Mouse (Mus musculus): Measurements from ENCODE around the gene Krt32. TPM values are rescaled to one million over a fixed set of nuclear protein-coding genes. Genes with fewer than 3 reads are reported as not detected.

The Krt32 gene
- polyA plus RNA-seq, 1 experiment from 2014 or later = not detected

DNA sequence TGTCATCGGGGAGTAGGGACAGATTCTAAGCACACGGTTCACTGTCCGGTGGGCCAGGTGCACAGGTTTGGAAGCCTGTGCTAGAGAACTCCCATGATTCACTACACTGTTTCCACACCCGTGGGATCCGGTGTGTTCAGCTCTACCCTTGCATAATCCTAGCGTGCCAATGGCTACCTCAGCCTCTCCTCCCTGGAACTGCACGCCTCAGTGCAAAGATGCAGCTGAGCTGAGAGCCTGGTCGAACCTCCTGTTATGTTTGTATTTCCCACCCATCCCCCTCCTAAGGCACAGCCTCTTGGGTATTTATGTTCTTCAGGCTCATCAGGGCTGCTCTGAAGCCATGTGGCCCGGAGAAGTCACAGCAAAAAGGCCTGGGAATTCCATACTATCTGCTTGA, 9.8 kb upstream of the Krt32 start:
- no peak overlapping the region for H3K4me3 ChIP-seq
- H3K27ac ChIP-seq (replicated peaks) = no peak overlapping the region
- H3K9ac ChIP-seq = no peak overlapping the region
- H3K36me3 ChIP-seq = no peaks in the 10 kb centered on the region
- no peak for ATAC-seq (ENCODE audit: low FRiP score, low read depth)
- H3K4me2 ChIP-seq = no peak overlapping the region
- no peaks in the 10 kb centered on the region for H3K4me1 ChIP-seq (replicated peaks)
- 78% methylated on average over 9 of the region's 9 CpGs for WGBS
- H3K9me3 ChIP-seq = no peaks in the 10 kb centered on the region
- H3K27me3 ChIP-seq = no peaks in the 10 kb centered on the region

DNA sequence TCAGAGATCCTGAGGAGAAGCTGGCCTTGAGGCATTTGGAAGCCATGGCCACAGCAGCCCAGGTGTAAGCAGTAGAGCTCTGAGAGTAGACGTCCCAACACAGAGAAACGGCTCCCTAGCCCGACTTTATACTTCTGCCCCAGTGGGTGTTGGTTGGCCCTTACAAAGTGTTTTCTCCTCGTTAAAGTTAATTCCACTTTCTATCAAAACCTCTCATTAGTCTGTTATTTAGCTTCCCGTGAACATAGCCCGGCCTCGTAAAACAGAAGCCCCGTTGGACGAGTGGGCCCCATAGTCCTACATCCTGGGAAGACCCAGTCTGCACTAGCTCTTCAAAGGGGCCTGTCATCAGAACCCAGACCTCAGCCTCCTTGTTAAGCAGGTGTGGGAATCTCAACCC, 8.1 kb upstream of the Krt32 start, which contains the start of gene Krt35:
Gene Krt35 (minus strand): TSS at position 101 of the 400 bp plus-strand sequence.
- H3K4me3 ChIP-seq = no peak within 1 kb of the TSS
- H3K4me1 ChIP-seq (replicated peaks) = no peaks in the 10 kb centered on the region
- no peak within 1 kb of the TSS for H3K4me2 ChIP-seq
- ATAC-seq (ENCODE audit: low FRiP score, low read depth) = no peak
- H3K9ac ChIP-seq = no peak within 1 kb of the TSS
- no peaks in the 10 kb centered on the region for H3K9me3 ChIP-seq
- whole genome bisulfite sequencing = 93% methylated on average over 9 of the region's 9 CpGs
- no peaks in the 10 kb centered on the region for H3K27me3 ChIP-seq
- no peaks in the 10 kb centered on the region for H3K36me3 ChIP-seq
- H3K27ac ChIP-seq (replicated peaks) = no peak within 1 kb of the TSS

- no peak overlapping the region for H3K4me3 ChIP-seq
- H3K4me2 ChIP-seq = no peak overlapping the region
- no peak overlapping the region for H3K27ac ChIP-seq (replicated peaks)
- WGBS = 75% methylated on average over 7 of the region's 7 CpGs
- no peak for ATAC-seq (ENCODE audit: low FRiP score, low read depth)
- H3K9ac ChIP-seq = no peak overlapping the region
- H3K4me1 ChIP-seq (replicated peaks) = no peaks in the 10 kb centered on the region
- H3K36me3 ChIP-seq = no peaks in the 10 kb centered on the region
- H3K9me3 ChIP-seq = no peaks in the 10 kb centered on the region
- H3K27me3 ChIP-seq = no peaks in the 10 kb centered on the region
Observed at GRCm38 (mm10) chr11:100088378-100089025, 476 bp upstream of the Krt32 start.

DNA sequence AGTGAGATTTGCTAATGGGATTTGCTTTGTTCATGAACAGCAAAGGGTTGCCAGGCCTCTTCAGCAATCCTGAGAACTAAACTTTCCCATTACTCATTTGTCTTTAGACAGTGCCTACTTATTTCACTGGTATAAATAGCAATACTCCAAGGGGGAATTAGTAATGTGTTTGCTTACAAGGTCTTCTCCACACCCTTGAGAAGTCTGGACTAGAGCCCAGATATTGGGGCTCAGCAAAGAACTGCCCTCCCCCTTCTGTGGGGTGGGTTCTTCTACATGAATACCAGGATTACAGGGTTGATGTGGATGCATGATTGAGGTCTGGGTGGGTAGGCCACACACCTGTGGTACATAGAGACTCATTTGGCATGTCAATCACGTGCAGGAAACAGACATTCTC, 14.2 kb downstream of the Krt32 start:
- 69% methylated on average over 1 of the region's 1 CpGs for WGBS
- Histone ChIP-seq H3K4me2 (no peak overlapping the region), H3K9ac (no peak overlapping the region), H3K9me3 (no peaks in the 10 kb centered on the region), H3K36me3 (no peaks in the 10 kb centered on the region), H3K27ac (replicated peaks) (no peak overlapping the region), H3K27me3 (no peaks in the 10 kb centered on the region), H3K4me3 (no peak overlapping the region), H3K4me1 (replicated peaks) (no peaks in the 10 kb centered on the region)
- ATAC-seq (ENCODE audit: low FRiP score, low read depth) = no peak

GRCm38 (mm10) chr11:100067293-100068036, 20.6 kb downstream of the Krt32 start:
- no peak overlapping the region for H3K4me3 ChIP-seq
- no peak for ATAC-seq (ENCODE audit: low FRiP score, low read depth)
- no peaks in the 10 kb centered on the region for H3K27me3 ChIP-seq
- H3K9ac ChIP-seq = no peak overlapping the region
- 80% methylated on average over 17 of the region's 17 CpGs for WGBS
- H3K36me3 ChIP-seq = no peaks in the 10 kb centered on the region
- H3K27ac ChIP-seq (replicated peaks) = no peak overlapping the region
- H3K4me2 ChIP-seq = no peak overlapping the region
- no peaks in the 10 kb centered on the region for H3K4me1 ChIP-seq (replicated peaks)
- H3K9me3 ChIP-seq = no peaks in the 10 kb centered on the region

- 50% methylated on average over 12 of the region's 12 CpGs for WGBS
- H3K4me1 ChIP-seq (replicated peaks) = no peaks in the 10 kb centered on the region
- H3K9me3 ChIP-seq = no peaks in the 10 kb centered on the region
- no peak overlapping the region for H3K4me2 ChIP-seq
- no peak for ATAC-seq (ENCODE audit: low FRiP score, low read depth)
- H3K27me3 ChIP-seq = no peaks in the 10 kb centered on the region
- no peak overlapping the region for H3K27ac ChIP-seq (replicated peaks)
- no peak overlapping the region for H3K4me3 ChIP-seq
- no peaks in the 10 kb centered on the region for H3K36me3 ChIP-seq
- no peak overlapping the region for H3K9ac ChIP-seq
Observed at GRCm38 (mm10) chr11:100066236-100067010, 21.6 kb downstream of the Krt32 start.

GRCm38 (mm10) chr11:100058875-100059274, 29.2 kb downstream of the Krt32 start:
- H3K36me3 ChIP-seq = no peaks in the 10 kb centered on the region
- 73% methylated on average over 8 of the region's 8 CpGs for WGBS
- no peak overlapping the region for H3K9ac ChIP-seq
- H3K4me1 ChIP-seq (replicated peaks) = no peaks in the 10 kb centered on the region
- H3K27ac ChIP-seq (replicated peaks) = no peak overlapping the region
- H3K4me3 ChIP-seq = no peak overlapping the region
- H3K27me3 ChIP-seq = no peaks in the 10 kb centered on the region
- H3K9me3 ChIP-seq = no peaks in the 10 kb centered on the region
- ATAC-seq (ENCODE audit: low FRiP score, low read depth) = no peak
- no peak overlapping the region for H3K4me2 ChIP-seq

DNA sequence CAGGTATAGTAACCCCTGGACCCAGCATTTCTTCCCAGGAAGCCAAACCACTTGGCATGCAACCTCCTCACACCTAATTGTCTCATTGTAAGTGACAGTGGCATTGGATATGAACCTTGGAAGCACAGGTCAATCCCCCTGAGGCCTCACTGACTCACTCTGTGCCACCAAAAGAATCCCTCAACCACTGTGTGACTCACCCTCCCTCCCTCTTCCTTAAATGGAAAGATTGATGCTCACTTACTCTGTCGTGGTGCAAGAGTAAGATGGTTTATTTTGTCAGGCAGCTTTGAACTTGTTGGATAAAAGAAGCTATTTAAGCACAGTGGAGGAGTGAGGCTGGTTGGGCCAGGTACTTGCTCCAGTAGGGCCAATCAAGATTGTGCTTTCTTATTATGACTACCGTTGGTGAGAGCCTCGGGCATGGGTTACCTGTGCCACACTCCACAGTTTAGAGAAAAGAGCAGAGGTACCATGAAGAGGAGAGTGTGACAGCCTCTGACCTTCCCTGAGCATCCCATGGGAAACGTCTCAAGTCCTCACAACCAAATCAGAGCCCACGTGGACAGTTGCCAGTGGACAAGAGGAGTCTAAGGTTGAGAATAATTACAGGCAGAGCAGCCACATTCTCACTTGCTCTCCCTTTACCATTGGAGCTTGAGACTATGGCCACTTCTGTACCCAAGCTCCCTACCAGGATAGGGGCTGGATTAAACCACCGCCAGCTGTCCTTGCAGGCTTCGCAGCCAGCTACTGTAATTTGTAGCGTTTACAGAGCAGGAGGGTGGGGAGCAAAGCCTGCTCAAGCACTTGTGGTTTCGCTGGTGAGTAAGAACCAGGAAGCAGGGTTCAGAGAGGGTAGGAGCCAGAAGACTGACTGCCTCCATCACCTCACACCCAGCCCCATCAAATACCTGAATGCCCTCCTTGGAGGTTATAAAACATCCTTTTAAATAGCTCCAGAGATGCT, 32.1 kb downstream of the Krt32 start:
- no peaks in the 10 kb centered on the region for H3K9me3 ChIP-seq
- no peaks in the 10 kb centered on the region for H3K36me3 ChIP-seq
- H3K27me3 ChIP-seq = no peaks in the 10 kb centered on the region
- WGBS = 82% methylated on average over 9 of the region's 9 CpGs
- no peak overlapping the region for H3K9ac ChIP-seq
- no peak overlapping the region for H3K4me3 ChIP-seq
- no peak overlapping the region for H3K27ac ChIP-seq (replicated peaks)
- no peaks in the 10 kb centered on the region for H3K4me1 ChIP-seq (replicated peaks)
- no peak for ATAC-seq (ENCODE audit: low FRiP score, low read depth)
- H3K4me2 ChIP-seq = no peak overlapping the region

DNA sequence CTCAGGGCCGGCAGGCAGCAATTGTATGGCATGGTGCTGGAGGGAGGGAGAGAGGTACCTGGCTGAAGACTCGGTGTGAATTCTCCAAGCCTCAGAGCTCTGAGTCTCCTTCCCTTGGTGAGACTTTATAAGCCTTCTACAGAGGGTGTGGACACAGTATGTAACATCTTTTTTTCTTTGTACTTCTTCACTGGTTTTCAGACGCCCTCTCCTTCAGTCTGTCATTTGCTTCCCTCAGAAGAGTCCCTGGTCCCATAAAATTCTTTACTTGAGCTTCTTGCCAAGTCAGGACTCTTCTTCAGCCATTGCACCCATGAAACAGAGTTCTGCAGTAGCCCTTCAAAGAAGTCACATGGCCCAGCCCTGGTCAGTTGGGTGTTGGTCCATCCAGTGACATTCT, 37.6 kb downstream of the Krt32 start, which contains the start of gene Krt31:
Gene Krt31 (minus strand): TSS at position 101 of the 400 bp plus-strand sequence.
- no peak within 1 kb of the TSS for H3K9ac ChIP-seq
- H3K4me1 ChIP-seq (replicated peaks) = no peaks in the 10 kb centered on the region
- no peak for ATAC-seq (ENCODE audit: low FRiP score, low read depth)
- 85% methylated on average over 3 of the region's 3 CpGs for WGBS
- H3K4me3 ChIP-seq = no peak within 1 kb of the TSS
- no peaks in the 10 kb centered on the region for H3K27me3 ChIP-seq
- H3K9me3 ChIP-seq = no peaks in the 10 kb centered on the region
- no peak within 1 kb of the TSS for H3K4me2 ChIP-seq
- no peaks in the 10 kb centered on the region for H3K36me3 ChIP-seq
- no peak within 1 kb of the TSS for H3K27ac ChIP-seq (replicated peaks)

- Histone ChIP-seq H3K27ac (replicated peaks) (no peak overlapping the region), H3K4me2 (no peak overlapping the region), H3K9ac (no peak overlapping the region), H3K36me3 (no peaks in the 10 kb centered on the region), H3K9me3 (no peaks in the 10 kb centered on the region), H3K4me3 (no peak overlapping the region), H3K4me1 (replicated peaks) (no peaks in the 10 kb centered on the region), H3K27me3 (no peaks in the 10 kb centered on the region)
- 92% methylated on average over 2 of the region's 2 CpGs for WGBS
- ATAC-seq (ENCODE audit: low FRiP score, low read depth) = no peak
Observed at GRCm38 (mm10) chr11:100047193-100047592, 40.8 kb downstream of the Krt32 start.

GRCm38 (mm10) chr11:100046303-100046866, 41.6 kb downstream of the Krt32 start:
- Histone ChIP-seq H3K27ac (replicated peaks) (no peak overlapping the region), H3K27me3 (no peaks in the 10 kb centered on the region), H3K4me3 (no peak overlapping the region), H3K4me2 (no peak overlapping the region), H3K9ac (no peak overlapping the region), H3K9me3 (no peaks in the 10 kb centered on the region), H3K36me3 (no peaks in the 10 kb centered on the region), H3K4me1 (replicated peaks) (no peaks in the 10 kb centered on the region)
- no peak for ATAC-seq (ENCODE audit: low FRiP score, low read depth)
- WGBS = 97% methylated on average over 6 of the region's 6 CpGs

Data from hindbrain, embryonic 15.5 days (tissue).